Mouse (Mus musculus): ENCODE data around the gene Krtap24-1.

Gene Krtap24-1

DNA sequence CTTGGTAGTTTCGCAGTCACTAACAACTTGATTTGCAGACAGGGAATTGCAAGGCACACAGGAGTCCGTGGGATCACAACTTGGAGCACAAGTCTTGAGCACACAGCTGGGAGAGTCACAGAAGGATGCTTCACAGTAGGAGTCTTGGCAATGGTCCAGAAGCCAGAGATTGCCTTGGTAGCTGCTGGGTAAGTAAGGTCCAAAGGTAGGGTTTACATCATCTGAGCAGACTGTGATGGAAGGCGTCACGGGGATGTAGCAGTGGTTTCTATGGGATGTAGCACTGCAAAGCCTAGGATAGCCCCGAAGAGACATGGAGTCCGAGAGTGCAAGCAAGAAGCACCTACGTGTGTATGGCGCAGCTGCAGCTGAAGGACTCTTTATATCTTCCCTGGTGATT is at the start of gene Krtap24-1:
Krtap24-1 (minus strand) TSS at position 358 of the 400 bp plus-strand sequence.
- DNase-seq (ENCODE audit: low spot score in 2 of 2), result no peak

DNA sequence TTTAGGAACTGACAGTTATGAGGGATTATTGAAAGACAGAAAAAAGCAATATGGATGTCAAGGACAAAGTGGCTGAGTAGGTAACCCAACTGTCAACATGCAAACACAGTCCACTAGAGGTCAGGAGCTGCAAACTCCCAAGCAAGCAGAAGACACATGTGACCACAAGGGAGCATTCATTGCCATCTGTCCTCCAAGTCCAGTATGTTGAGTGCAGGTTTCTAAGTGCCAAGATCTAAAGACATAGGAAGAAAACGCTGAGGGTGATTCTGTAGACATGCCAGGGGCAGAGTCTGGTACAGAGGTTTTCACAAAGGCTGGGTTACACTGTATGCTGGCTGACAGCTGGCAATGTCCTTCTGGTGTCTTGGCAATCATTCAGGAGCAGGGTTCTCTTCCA is 45.3 kb upstream of the Krtap24-1 start:
- DNase-seq (ENCODE audit: low spot score in 2 of 2), result no peak

DNA sequence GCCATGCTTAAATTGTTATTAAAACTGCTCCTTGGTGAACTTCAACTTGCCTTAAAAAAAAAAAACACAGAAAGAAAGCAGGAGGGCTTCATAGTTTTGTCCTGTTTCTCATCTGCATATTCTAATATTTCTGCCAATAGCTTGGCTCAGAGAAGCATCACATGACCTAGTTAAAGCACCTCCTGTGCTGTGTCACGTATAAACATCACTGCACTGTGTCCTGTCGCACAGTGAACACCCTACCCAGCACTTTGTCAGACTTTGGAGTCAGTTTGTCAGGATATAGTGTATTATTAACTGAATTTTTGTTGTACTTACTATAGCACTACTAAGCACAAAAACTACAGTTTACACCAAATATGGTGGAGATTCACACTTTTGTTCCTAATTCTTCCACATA is 39.9 kb upstream of the Krtap24-1 start:
- no peak for DNase-seq (ENCODE audit: low spot score in 2 of 2)

DNA sequence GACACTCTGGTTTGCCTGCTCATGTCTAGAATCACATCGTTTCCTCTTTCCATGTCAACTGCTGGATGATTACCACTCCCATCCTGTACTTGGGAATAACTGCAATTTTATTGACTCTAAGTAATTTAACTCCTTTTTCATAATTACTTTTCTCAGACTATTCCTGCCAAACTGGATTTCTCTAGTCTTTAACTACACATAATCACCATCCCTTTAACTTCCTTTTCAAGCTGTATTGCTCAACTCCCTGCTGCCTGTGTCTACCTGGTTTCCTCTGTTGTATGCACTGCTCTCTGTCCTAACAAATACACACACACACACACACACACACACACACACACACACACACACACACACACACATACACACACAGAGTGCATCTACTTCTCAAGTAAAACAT is 39.0 kb upstream of the Krtap24-1 start:
- no peak for DNase-seq (ENCODE audit: low spot score in 2 of 2)

DNA sequence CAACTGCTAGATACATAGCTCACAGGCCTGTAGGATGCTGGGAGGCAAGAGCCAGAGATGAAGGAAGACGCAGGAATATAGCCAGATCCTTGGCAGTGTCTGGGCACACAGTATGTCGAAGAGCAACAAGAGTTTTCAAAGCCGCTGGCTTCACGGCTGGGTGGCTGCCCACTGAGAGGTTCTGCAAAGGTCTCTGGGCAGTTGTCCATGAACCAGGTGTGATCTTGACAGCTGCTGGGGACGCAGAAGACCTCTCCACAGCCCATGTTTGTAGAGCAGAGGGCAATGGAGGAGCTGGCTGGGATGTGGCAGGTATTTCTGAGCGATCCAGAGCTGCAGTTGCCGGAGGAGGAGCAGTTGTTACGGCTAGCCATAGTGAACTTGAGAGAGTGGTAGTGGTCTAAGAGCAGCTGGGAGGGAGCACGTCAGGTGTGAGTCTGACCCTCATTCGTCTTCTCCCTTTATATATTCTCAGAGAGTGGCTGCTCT is 35.3 kb upstream of the Krtap24-1 start, which contains the start of gene Krtap26-1:
Krtap26-1 (minus strand) TSS at position 439 of the 489 bp plus-strand sequence.
- DNase-seq (ENCODE audit: low spot score in 2 of 2), result no peak

DNA sequence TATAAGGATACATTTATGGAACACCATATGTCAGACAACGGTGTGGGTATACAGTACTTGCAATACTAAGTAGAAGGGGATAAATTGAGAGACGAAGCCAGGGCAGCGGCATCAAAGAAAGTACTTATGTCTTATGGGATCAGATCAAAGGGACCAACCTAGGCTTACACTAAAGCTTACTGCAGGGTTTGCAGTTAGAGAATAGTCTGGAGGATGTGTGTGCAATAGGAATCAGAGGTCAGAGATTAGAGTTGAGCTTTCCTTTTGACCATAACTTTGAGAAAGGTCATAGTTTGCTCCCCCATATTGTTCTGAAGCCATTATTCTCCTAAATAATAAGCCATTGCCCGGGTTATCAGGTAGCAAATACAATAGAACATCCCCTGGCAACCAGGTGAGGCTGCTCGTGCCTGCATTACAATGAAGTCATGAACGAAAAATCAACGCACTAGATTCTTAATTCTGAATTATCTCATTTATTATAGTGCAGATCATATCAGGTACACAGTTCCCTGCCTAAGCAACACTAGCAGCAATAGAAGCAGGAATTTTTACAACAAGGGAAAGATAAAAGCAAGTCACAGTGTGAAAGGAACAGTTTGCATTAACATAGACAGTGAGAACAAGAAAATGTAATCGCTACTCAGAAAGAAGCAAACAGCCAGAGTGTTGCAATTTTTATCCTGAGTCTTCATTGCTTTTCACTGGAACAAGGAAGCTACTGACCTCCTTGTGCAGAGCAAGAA is 34.5 kb upstream of the Krtap24-1 start:
- DNase-seq (ENCODE audit: low spot score in 2 of 2), result no peak

DNA sequence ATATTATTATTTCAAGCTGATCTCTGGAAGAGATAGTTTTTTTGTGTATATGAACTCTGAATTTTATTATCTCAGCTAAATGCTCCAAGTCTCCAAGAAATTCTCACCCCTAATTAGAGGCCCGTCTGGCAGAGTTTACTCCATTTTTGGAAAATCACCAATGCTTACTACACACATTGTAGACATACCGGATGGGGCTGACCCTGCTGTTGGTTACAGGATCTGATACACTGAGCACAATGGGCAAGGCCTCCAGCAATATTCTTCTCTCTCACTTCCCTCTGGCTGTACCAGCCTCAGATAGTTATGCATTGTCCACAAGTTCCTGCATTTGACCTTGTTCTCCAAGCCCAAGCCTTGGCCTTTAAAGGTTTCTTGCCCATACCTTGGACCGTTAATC is 28.0 kb upstream of the Krtap24-1 start:
- no peak for DNase-seq (ENCODE audit: low spot score in 2 of 2)

DNA sequence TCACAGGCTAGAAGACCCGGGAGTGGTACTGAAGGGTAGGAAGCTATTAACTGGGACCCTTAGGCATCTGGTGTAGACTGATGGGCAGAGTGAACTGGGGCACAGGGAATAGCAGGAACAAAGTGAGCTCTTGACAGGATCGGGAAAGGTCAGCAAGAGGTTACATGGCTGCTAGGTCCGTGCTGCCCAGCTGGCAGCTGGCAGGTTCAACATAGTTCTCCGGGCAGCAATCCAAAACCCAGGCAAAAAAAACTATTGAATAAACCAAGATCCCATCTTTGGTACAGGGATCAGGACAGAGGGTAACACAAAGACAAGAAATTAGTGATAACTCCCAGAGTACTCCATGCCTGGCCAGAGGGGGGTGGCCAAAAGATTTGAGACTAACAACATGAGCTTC is 23.1 kb upstream of the Krtap24-1 start:
- no peak for DNase-seq (ENCODE audit: low spot score in 2 of 2)

DNA sequence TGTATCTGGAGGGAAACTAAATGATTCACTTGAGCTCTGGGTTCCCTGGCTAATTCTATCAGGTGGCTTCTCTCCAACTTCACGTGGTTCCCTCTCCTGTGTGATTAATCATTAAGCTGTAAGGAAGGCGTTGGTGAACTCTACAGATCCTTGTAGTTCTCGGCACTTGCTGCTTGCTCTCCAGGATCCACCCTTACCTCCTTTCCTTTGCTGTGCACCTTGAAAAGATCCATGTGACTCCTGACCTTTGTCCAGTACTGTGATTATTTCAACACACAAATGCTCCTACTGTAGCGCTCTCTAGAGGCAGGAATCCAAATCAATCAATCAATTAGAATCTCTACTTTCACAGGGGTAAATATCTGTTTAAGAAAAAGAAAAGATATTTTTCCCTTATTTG is 19.4 kb upstream of the Krtap24-1 start:
- DNase-seq (ENCODE audit: low spot score in 2 of 2), result no peak

DNA sequence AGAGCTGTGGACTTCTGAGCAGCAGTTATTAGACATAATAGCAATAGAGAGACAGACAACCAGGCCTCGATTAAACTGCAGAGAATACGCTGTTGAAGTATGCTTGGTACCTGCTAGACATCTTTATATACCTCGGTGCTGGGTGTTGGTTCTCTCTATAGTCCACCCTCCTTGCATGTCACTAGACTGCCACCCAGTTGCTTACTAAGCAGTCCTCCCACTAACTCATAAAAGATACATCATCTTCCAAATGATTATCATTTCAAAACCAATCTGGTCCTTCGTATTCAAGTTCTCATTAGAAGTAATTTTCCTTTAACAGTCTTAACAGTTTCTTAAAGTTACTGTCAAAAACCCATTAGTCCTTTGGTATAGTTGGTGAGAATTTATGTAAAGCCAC is 15.5 kb upstream of the Krtap24-1 start, which contains the start of gene 2310079G19Rik:
2310079G19Rik (minus strand) TSS at position 101 of the 400 bp plus-strand sequence.
- no peak for DNase-seq (ENCODE audit: low spot score in 2 of 2)

DNA sequence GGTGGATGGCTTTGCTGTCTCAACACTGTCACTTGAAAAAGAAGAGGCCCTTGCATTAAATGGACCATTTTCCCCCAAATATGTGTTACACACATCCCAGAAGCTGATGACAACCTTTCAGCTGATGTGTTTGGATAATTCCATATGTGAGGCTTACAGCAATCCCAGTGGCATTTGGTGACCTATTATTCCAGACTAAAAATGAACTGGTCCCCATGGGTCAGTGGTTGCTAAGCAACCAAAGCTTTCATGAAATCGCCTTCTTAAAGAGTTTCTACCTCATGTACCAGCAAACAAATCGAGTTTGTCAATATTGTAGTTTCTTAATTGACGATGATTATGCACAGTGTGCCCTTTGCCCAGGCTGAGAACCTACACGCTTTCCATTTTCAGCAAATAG is 633 bp upstream of the Krtap24-1 start:
- DNase-seq (ENCODE audit: low spot score in 2 of 2), result no peak

DNA sequence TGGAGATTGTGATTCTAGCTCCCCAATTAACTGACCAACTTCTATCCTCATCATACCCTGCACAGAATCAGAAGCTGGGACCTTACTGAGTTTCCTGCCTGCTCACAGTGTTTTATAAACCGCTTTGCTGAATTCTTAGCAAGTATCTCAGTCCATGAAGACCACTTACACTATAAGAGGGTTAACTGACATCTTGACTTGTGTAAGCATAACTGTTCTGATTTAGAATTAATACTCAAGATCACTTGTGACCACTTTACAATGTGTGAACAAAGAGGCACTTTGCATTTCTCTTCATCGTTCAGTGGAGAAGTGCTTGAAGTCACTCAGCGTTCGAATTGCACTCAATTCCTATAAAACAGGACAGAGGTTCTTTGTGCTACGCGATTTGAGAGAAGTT is 7.5 kb downstream of the Krtap24-1 start:
- DNase-seq (ENCODE audit: low spot score in 2 of 2), result no peak

DNA sequence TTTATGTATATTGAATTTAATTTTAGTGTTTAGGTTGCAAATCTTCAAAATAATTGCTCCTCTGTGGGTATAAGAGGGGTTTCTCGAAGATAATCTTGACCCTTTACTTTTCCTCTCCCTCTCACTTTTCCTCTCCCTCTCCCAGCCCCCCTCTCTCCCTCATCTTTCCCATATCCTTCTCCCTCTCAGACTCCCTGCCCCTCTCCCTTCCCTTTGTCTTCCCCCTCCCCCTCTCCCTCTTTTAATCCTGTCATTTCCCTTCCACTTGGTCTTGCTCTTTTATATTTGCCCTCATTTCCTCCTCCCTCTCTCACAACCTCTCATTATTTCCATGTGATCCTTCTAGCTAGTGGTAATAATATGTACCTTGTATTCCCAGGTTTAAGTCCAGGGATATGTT is 9.6 kb downstream of the Krtap24-1 start:
- no peak for DNase-seq (ENCODE audit: low spot score in 2 of 2)

DNA sequence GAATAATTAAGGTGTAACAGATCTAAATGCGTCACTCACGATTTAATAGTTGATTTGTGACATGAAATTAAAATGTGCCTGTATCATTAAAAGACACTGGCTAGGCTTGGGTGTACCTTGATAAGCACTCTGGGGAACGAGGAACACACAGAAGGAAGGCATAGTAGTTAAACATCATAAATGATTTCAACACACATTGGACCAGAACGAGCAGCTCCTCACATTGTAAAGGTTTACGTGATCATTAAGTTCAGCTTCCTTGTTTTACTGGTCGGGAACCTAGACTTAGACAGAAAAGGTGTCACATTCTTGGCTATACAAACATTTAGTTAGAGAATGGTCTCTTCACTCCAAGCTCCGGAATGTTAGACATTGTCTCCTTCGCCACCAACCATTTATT is 11.8 kb downstream of the Krtap24-1 start:
- DNase-seq (ENCODE audit: low spot score in 2 of 2), result no peak

DNA sequence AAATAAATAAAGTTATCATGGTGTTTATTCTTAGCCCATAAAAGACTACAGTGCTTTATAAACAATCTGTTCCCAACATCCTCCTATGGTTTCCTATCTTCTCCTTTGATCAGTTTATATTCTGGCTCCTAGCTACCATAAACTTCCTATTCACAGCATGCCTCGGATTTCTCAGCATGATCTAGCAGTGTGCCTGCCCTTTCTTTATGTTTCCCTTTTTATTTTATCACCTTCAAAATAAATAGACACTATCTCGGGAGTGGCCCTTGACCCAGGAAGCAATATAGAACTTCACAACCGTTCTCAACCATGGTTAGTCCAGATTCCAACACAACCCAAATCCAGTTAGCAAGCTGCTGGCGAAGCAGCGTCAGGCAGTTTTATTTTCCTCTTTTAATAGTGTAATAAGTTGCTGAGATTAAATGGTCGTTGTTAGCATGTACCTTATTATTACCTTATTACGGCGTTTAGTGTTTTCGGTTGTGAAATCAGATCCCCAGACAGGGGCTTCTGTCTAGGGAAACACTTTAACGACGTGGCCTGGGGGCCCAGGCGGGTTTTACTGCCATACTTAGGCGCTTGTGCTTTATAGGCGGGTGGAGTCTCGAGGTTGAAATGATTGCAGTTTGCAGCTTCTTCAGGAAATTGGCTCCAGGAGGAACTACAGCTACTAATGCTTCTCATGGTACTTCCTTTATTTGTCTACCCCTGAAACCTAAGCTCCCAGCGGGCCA is 12.4 kb downstream of the Krtap24-1 start:
- no peak for DNase-seq (ENCODE audit: low spot score in 2 of 2)

DNA sequence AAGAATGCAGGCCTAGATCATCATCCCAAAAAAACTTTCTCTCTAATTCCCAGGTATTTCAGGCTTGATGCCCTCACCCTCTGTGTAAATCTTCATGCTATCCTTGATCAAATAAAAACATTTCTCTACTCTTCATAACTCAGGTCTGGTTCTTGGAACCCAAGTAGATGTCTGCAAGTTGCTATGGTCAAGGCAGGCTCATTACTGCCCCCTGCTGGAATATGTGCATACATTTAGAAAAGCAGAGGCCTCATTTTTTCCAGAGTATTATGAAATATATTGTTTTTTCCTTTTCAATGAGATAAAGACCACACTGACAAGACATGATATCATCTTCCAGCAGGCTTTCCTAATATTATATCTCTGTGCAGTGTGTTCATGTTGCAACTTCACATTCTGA is 19.3 kb downstream of the Krtap24-1 start:
- DNase-seq (ENCODE audit: low spot score in 2 of 2), result no peak

DNA sequence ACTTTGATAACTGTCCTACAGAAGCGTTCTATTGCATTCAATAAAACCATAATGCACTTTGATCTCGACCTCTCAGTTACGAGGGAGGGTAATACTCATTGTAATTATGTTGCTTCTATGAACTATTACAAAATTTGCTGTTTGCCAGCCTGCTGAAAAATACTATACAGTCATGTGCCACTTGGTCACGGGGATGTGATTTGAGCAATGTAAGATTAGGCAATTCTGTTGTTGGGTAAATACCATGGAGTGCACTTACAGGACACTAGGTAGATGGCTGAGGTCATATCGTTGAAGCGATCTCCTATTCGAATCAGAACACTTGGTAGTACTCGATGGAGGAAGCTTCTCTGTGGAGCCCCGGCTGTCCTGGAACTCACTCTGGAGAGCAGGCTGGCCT is 28.7 kb downstream of the Krtap24-1 start:
- no peak for DNase-seq (ENCODE audit: low spot score in 2 of 2)

DNA sequence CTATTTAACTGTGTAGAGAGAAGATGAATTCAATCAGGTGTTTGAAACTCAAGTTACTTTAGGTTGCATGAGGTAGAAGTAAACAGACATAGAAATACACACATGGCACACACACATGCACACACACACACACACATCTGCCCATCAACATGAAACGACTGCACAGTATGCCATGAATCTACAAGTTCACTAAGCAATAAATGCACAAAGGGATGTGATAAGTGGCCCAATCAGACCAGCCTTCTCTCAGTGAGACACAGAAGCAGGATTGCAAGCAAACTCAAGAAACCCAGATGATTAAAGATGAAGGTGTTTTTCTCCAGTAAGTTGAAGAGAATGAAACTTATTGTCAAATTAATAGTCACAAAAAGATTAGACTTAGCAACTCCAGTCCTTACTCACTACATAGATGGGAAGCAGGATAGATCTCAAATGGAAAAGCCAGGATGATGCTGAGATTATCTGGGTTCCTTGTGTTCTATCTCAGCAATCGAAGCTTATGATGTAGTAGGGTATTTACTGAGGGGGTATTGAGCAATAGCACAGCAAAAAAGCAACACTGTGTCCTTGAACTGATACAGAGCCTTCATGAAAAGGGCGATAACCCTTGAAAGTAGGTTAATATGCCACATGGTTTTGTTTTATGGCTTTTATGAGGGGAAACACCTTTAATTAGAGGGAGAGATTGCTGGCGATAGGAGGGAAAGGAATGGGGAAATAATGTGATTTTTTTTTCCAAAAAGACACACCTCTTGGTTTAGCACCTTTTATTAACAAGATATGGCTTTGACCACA is 36.0 kb downstream of the Krtap24-1 start:
- no peak for DNase-seq (ENCODE audit: low spot score in 2 of 2)

DNA sequence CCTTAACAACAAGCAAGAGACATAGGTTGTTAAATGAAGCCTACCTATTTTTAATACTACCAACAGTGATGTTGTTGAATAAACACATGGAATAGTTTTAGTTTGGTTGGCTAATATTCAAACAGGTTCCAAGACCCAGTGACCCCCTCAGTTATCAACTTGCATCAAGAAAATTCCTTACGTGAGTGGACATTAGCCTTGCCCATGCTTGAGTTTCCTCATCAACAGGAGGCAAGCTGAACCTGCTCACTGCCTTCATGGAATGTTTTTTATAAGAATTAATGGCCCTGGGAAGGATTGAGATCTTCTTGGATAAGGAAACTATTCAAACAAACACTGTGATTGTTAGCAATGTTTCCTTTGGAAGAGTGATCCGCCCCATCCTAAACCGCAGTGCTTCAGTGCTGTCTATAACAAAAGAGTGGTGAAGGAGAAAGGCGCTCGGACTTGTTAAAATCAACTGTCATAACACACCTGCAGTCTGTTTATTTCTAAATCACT is 39.1 kb downstream of the Krtap24-1 start:
- DNase-seq (ENCODE audit: low spot score in 2 of 2), result no peak

DNA sequence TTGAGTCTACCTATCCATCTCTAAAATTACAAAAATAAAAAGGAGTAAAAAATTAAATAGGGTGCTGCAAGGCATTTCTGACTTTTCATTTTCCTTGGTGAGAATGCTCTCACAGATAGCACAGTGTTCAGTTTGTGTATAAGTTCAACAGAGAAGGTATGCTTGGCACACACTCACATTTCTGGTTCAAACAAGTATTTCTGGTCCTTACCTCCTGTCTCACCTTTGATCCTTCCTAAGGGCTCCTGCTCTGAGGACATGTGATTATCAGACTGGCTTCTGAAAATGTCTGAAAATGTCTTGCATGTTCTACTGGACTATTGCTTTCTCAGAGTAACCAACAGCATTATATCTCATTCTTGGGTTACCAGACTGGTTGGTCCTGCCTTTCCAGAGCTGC is 41.9 kb downstream of the Krtap24-1 start:
- no peak for DNase-seq (ENCODE audit: low spot score in 2 of 2)

DNA sequence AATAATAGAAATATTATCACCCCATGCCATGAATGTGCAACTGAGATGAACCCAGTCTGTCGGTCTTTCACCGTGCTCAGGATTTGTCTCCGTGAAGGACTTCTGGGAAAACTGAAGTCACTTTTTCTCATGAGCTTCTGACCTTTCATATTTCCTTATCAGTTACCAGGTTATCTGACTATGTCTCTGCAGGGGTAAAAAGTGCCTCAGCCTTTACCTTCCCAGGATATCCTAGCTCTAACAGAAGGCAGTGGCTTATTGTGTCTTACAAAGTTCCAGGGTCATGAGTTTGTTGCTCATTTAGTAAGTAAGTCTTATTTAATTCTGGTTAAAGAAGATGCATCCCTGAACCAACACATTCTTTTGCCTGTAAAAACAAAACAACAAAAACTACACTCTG is 42.3 kb downstream of the Krtap24-1 start:
- no peak for DNase-seq (ENCODE audit: low spot score in 2 of 2)

DNA sequence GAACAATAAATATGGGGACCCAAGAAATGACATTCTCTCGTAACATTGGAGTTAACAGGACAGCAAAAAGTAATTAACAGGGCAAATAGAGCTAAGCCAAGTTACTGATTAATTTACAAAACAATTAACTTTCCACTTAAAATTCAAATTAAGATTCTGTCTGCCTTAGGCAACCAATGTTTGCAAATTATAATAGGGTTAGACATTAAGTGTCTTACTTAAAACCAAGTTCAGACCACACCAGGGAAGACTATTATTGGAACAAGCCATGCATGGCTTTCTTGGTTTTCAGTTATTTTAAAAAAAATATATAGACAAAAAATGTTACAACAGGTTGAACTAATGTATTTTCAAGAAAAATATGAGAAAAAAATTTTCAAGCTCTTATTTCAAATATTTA is 43.0 kb downstream of the Krtap24-1 start:
- DNase-seq (ENCODE audit: low spot score in 2 of 2), result no peak
